Comparison of ENCODE assay signal across 9 mouse cellular contexts in the genomic region with DNA sequence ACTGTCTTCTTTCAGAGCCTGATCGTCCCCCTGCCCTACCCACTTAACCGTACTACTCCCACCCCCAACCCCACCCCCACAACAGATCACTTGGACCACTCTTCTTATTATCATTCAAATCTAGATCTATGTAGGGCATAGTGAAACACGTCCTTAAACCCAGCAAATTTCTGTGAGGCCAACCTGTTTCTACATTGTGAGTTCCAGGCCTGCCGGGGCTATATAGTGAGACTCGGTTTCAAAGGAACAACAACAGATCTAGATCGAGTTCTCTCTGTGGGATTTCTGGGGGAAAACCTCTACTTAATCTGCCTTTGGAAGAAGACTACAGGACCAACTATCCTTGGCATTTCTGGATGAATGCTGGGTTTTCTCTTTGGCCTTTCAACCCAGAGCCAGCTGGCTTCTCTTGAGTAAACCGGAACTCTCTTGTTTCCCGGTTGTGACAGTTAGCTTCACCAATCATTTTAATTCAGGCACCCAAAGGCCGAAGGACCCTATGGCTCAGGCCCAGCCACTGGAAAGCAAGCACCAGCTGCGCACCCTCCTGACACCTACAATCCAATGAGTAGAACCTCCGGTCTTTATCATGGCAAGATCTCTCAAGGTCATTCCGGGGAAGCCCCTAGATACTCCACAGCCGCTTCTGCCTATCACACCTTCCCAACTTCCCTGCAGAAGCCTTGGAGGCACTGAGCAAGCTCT. TPM values are rescaled to one million over a fixed set of nuclear protein-coding genes. Genes with fewer than 3 reads are reported as not detected.
DNase-seq lines count a peak whose midpoint lies in the region; ATAC-seq and TF ChIP-seq lines count a peak whose summit lies in the region.
"Had no signal": no experiment of that assay in that cellular context is flagged by ENCODE, and none has a peak within 500 bp of the region (broad histone marks: within the 10 kb centered on the region; RNA-seq: fewer than 3 reads in every experiment).

No protein-coding gene starts in this region.

- no peak overlapping the region for H3K27ac ChIP-seq in heart, embryonic 13.5 days (replicated peaks)
- peak overlapping the region; percentile 94 for H3K27ac ChIP-seq in spleen, adult 2 months (ENCODE audit: insufficient read depth, low read length)
- H3K27ac ChIP-seq in limb, embryonic 13.5 days, result no peak overlapping the region
- H3K27ac ChIP-seq in stomach, postnatal 0 days (replicated peaks), result peak overlapping the region; percentile 89

- H3K9me3 ChIP-seq in heart, embryonic 13.5 days, result no peaks in the 10 kb centered on the region
- H3K9me3 ChIP-seq in limb, embryonic 13.5 days, result no peaks in the 10 kb centered on the region
- no peaks in the 10 kb centered on the region for H3K9me3 ChIP-seq in stomach, postnatal 0 days (ENCODE audit: control insufficient read depth, low read length)

- no peak for TF ChIP-seq POLR2A in spleen, adult 2 months (IDR thresholded peaks at IDR 0.05; ENCODE audit: low read depth, low read length)

- intact Hi-C loops in heart, postnatal 10 days (cut with DNase I), result no loop called here

- TF ChIP-seq EP300 in stomach, postnatal 0 days (optimal IDR thresholded peaks at IDR 0.05), result no peak

- no peak for DNase-seq in heart, postnatal 10 days
- no peak for DNase-seq in spleen, adult 2 months (ENCODE audit: low read depth in 1 of 2, low spot score in 2 of 2)
- no peak for DNase-seq in spleen, postnatal 14 days (ENCODE audit: low spot score in 2 of 2)
- DNase-seq in stomach, postnatal 0 days (ENCODE audit: low spot score), result no peak
- DNase-seq in gastrocnemius, postnatal 25 days, result no peak
- DNase-seq in embryo, embryonic 11 days, result no peak

- no peak for ATAC-seq in heart, embryonic 13.5 days (ENCODE audit: extremely low read depth, insufficient number of reproducible peaks, low FRiP score, low TSS enrichment)
- ATAC-seq in limb, embryonic 13.5 days (ENCODE audit: low FRiP score, low read depth), result no peak
- ATAC-seq in stomach, postnatal 0 days (ENCODE audit: low FRiP score, low TSS enrichment), result no peak

- TF ChIP-seq CTCF in spleen, adult 2 months (IDR thresholded peaks at IDR 0.05; ENCODE audit: extremely low read depth, insufficient read depth, insufficient read length, insufficient replicate concordance), result no peak
- TF ChIP-seq CTCF in stomach, postnatal 0 days (IDR thresholded peaks at IDR 0.05; ENCODE audit: low read depth), result no peak

- H3K4me3 ChIP-seq in heart, embryonic 13.5 days, result peak overlapping the region; percentile 68
- H3K4me3 ChIP-seq in spleen, adult 2 months (ENCODE audit: extremely low read depth, insufficient read depth, insufficient read length), result 0 out of 2 replicates have a peak overlapping the region, but pooled peaks have one; percentile 82
- H3K4me3 ChIP-seq in limb, embryonic 13.5 days, result peak overlapping the region; percentile 51
- no peak overlapping the region for H3K4me3 ChIP-seq in stomach, postnatal 0 days (ENCODE audit: low read depth, low read length)

- H3K36me3 ChIP-seq in heart, embryonic 13.5 days, result no peaks in the 10 kb centered on the region
- no peaks in the 10 kb centered on the region for H3K36me3 ChIP-seq in spleen, adult 2 months (ENCODE audit: control insufficient read depth, insufficient read depth, low read length)
- no peaks in the 10 kb centered on the region for H3K36me3 ChIP-seq in limb, embryonic 13.5 days
- no peaks in the 10 kb centered on the region for H3K36me3 ChIP-seq in stomach, postnatal 0 days (ENCODE audit: control insufficient read depth, insufficient read depth, low read length)

- WGBS in heart, embryonic 13.5 days, result 75% methylated on average over 13 of the region's 13 CpGs
- 82% methylated on average over 13 of the region's 13 CpGs for WGBS in spleen, adult 2 months
- 88% methylated on average over 13 of the region's 13 CpGs for WGBS in limb, embryonic 13.5 days
- 77% methylated on average over 13 of the region's 13 CpGs for WGBS in stomach, postnatal 0 days

- no peaks in the 10 kb centered on the region for H3K27me3 ChIP-seq in heart, embryonic 13.5 days (replicated peaks)
- H3K27me3 ChIP-seq in spleen, adult 2 months (ENCODE audit: control insufficient read depth, insufficient read depth, low read length), result no peaks in the 10 kb centered on the region
- no peaks in the 10 kb centered on the region; the same call in 1 of the 2 replicates for H3K27me3 ChIP-seq in limb, embryonic 13.5 days
- H3K27me3 ChIP-seq in stomach, postnatal 0 days (ENCODE audit: control insufficient read depth, insufficient read depth, low read length), result no peaks in the 10 kb centered on the region

- peak overlapping the region; percentile 83; the same call in 1 of the 2 replicates for H3K9ac ChIP-seq in heart, embryonic 13.5 days
- no peak overlapping the region for H3K9ac ChIP-seq in limb, embryonic 13.5 days
- peak overlapping the region; percentile 69; the same call in 1 of the 2 replicates for H3K9ac ChIP-seq in stomach, postnatal 0 days (ENCODE audit: low read length)

- peak overlapping the region; percentile 83 for H3K4me2 ChIP-seq in heart, embryonic 13.5 days
- H3K4me2 ChIP-seq in limb, embryonic 13.5 days (replicated peaks), result peak overlapping the region; percentile 82
- H3K4me2 ChIP-seq in stomach, postnatal 0 days (replicated peaks; ENCODE audit: low read depth), result peak overlapping the region; percentile 70

- peaks cover 41% of the 10 kb centered on the region for H3K4me1 ChIP-seq in heart, embryonic 13.5 days
- peaks cover 6% of the 10 kb centered on the region for H3K4me1 ChIP-seq in spleen, adult 2 months (ENCODE audit: control insufficient read depth, insufficient read depth, insufficient read length)
- 0 out of 2 replicates have a peak, but pooled peaks cover 5% of the 10 kb centered on the region for H3K4me1 ChIP-seq in limb, embryonic 13.5 days
- H3K4me1 ChIP-seq in stomach, postnatal 0 days (replicated peaks; ENCODE audit: control insufficient read depth, insufficient read depth), result peaks cover 4% of the 10 kb centered on the region; the same call in 1 of the 2 replicates

RNA-seq across cellular contexts. Expression of a gene that starts 0.8 kb away (rescaled TPM):
- 10.9 and 13.4 TPM in 2 replicates for polyA plus RNA-seq in heart, embryonic 13.5 days (2015; fragmentation: Nextera tagmentation; extraction: Ambion mirVana)
- total RNA-seq in heart, postnatal 10 days (2021), result 10 to 100 TPM; 29.9 to 36.6 TPM
- 37.4 and 37.9 TPM in 2 replicates for polyA plus RNA-seq in spleen, adult 2 months (2012; rRNA removed)
- polyA plus RNA-seq in limb, embryonic 13.5 days (2015; fragmentation: Nextera tagmentation; extraction: Ambion mirVana), result 11.8 TPM in 2 replicates
- polyA plus RNA-seq in stomach, postnatal 0 days (2015; fragmentation: Nextera tagmentation; extraction: Ambion mirVana), result 37.7 and 40.8 TPM in 2 replicates
- total RNA-seq in gastrocnemius, postnatal 25 days (2021), result 1 to 10 TPM; 5.2 to 5.9 TPM
- total RNA-seq: MEL had no signal

Comparison
In these comparisons a context has a peak if more than half of its experiments do, and no peak if none do; other contexts are left out.
1. H3K27ac ChIP-seq: peak in spleen, adult 2 months (single experiment) and stomach, postnatal 0 days (single experiment); none in heart, embryonic 13.5 days (single experiment) and limb, embryonic 13.5 days (single experiment).
2. Peak in every context shown above with its lines, with median percentiles within 50 percentile points of each other: H3K4me2 ChIP-seq.